Mouse (Mus musculus) E14TG2a.4 (cell line): ENCODE results near the gene Aco1.
A peak's percentile ranks its signal among the peaks of the same experiment; 100 is the strongest.

Experiments used
- H3K27me3 ChIP-seq: 2 replicates; pipeline ENCODE4 v1.6.1; 2014; ENCODE audit warnings: low read length, control low read depth; ENCODE audit not compliant: insufficient read depth
- H3K36me3 ChIP-seq: 2 replicates; pipeline ENCODE4 v1.6.1; 2014; ENCODE audit warnings: low read length, control low read depth; ENCODE audit not compliant: insufficient read depth
- H3K4me1 ChIP-seq: replicated peaks from 2 replicates; pipeline ENCODE4 v1.6.1; 2014; ENCODE audit warnings: low read depth, low read length, control low read depth
- H3K4me3 ChIP-seq: replicated peaks from 2 replicates; pipeline ENCODE4 v1.5.1; 2014; ENCODE audit warnings: mild to moderate bottlenecking, low read length
- H3K9me3 ChIP-seq: 2 replicates; pipeline ENCODE4 v1.6.1; 2014; ENCODE audit warnings: low read length, control low read depth
- CTCF ChIP-seq: conservative IDR thresholded peaks from 2 replicates; pipeline ENCODE4 v1.5.1; 2014; ENCODE audit warnings: low read length
- NANOG ChIP-seq: IDR thresholded peaks from 2 replicates; pipeline ENCODE4 v1.6.1; 2014; ENCODE audit warnings: borderline replicate concordance, low read length, mixed read lengths
- POU5F1 ChIP-seq: IDR thresholded peaks from 2 replicates; pipeline ENCODE4 v1.6.1; 2014; ENCODE audit warnings: low read length, borderline replicate concordance

Gene Aco1

DNA sequence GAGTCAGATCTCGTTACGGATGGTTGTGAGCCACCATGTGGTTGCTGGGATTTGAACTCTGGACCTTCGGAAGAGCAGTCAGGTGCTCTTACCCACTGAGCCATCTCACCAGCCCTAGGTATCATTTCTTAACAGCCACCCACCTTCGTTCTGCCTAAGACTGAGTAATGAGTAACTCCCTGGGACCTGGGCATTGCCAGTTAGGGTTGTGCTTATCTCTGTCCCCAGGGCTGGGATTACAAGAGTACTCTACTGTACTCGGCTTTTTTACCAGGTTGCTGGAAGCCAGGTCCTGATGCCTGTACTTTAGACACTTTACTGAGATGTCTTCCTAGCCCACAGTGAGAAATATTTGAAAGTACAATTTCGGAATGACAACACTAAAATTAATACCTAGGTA lies 69.3 kb downstream of the Aco1 start:
- Histone ChIP-seq H3K27me3 (no peaks in the 10 kb centered on the region), H3K9me3 (no peaks in the 10 kb centered on the region), H3K36me3 (peaks cover 91% of the 10 kb centered on the region), H3K4me3 (no peak overlapping the region), H3K4me1 (no peaks in the 10 kb centered on the region; the same call in 1 of the 2 replicates)
- no peak for TF ChIP-seq POU5F1
- no peak for TF ChIP-seq CTCF
- no peak for TF ChIP-seq NANOG

DNA sequence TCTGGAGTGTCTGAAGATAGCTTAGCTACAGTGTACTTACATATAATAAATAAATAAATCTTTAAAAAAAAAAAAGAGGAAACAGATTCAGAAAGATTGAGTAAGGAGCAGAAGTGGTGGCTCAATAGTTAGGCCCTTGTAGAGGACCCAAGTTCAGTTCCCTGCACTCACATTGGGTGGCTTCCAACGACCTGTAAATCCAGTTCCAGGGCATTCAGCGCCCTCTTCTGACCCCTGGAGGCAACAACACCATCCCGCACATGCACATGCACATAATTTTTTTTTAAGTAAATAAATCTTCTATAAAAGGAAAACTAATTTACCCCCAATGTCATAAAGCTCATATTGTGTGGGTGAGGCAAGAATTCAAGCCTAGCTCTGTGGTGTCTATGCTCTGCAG lies 75.0 kb downstream of the Aco1 start:
- no peak overlapping the region for H3K4me3 ChIP-seq
- peaks cover 11% of the 10 kb centered on the region for H3K9me3 ChIP-seq
- TF ChIP-seq CTCF (peak; percentile 48), NANOG (no peak)
- H3K36me3 ChIP-seq = peaks cover 62% of the 10 kb centered on the region
- peaks cover 45% of the 10 kb centered on the region for H3K4me1 ChIP-seq
- H3K27me3 ChIP-seq = no peaks in the 10 kb centered on the region

DNA sequence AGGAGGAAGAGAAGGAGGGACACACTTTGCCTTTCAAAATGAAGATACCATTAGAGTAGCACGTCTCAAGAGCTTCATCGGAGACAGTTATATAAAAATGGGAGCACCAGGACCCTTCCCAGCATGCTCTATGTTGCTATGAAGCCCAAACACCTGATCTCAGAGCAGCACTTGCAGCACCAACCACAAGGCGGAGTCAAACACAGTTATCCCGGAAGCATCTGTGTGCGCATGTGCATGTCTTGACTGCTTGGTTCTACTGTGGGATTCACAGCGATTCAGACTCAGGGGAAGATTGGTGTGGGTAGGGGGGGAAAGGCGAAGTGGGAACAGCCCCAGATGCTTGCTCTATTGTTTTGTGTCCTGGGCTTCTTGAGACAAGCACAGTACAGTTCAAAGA lies 75.5 kb downstream of the Aco1 start:
- Histone ChIP-seq H3K27me3 (no peaks in the 10 kb centered on the region), H3K9me3 (peaks cover 11% of the 10 kb centered on the region), H3K36me3 (peaks cover 60% of the 10 kb centered on the region), H3K4me3 (peak overlapping the region; percentile 74; the same call in 1 of the 2 replicates), H3K4me1 (peaks cover 47% of the 10 kb centered on the region)
- peak; percentile 28; the same call in 1 of the 2 replicates for TF ChIP-seq CTCF
- TF ChIP-seq POU5F1 = no peak
- no peak for TF ChIP-seq NANOG

DNA sequence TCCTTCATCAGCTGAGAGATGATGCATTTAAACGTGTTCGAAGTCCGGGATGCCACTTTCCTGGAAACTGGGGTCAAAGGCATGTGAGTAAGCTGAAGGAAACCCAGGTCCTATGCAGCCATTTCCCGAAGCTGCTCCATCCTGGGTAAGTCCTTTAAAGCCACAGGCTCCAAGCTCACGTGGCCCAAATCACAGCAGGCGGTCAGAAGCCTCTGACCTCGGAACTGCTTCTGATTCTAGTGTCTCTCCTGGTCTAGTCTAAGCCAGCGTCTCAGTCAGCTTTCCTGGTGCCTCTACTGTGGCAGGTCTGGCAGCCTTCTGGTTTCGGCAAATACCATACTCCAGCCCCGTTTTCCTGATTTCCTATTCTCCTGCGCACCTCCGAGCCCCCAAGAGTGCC lies 77.6 kb downstream of the Aco1 start:
- Histone ChIP-seq H3K4me3 (peak overlapping the region; percentile 74), H3K4me1 (peaks cover 59% of the 10 kb centered on the region), H3K9me3 (peaks cover 11% of the 10 kb centered on the region), H3K36me3 (peaks cover 58% of the 10 kb centered on the region), H3K27me3 (no peaks in the 10 kb centered on the region)
- TF ChIP-seq POU5F1 (no peak), NANOG (no peak), CTCF (no peak)

DNA sequence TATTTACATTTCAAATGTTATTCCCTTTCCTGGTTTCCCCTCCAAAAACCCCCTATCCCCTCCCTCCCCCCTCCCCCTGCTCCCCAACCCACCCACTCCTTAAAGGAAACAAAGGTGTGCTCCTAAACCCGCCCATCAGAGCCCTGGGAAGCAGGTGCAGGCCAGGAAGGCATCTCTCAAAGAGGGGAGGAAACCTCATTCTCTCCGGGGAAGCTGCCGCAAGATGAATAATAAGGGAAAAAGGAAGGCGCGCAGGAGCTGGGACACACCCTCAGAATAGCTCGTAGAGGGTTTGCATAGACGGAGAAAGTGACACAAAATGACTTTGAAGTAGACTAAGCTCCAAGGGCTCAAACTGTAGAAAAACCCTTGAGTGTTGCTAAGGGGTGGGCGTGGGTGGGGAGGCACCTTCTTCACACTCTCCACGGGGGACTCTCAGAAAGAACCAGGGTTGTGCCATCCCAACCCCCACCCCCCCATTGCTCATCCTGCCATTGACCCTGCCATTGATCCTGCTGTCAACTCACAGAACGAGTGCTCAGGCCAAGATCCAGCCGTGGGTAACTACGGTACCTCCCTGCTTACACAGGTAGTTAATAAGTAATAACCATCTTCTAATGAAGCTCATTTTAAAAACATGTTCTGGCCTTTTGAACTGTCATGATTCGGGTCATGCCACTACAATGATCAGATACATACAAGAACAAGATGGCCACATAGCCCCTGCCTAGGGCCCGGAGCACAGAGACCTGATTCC lies 78.3 kb downstream of the Aco1 start:
- Histone ChIP-seq H3K4me1 (peaks cover 67% of the 10 kb centered on the region), H3K36me3 (peaks cover 55% of the 10 kb centered on the region), H3K27me3 (no peaks in the 10 kb centered on the region), H3K4me3 (peak overlapping the region; percentile 74), H3K9me3 (peaks cover 11% of the 10 kb centered on the region)
- no peak for TF ChIP-seq POU5F1
- no peak for TF ChIP-seq NANOG
- TF ChIP-seq CTCF = no peak

DNA sequence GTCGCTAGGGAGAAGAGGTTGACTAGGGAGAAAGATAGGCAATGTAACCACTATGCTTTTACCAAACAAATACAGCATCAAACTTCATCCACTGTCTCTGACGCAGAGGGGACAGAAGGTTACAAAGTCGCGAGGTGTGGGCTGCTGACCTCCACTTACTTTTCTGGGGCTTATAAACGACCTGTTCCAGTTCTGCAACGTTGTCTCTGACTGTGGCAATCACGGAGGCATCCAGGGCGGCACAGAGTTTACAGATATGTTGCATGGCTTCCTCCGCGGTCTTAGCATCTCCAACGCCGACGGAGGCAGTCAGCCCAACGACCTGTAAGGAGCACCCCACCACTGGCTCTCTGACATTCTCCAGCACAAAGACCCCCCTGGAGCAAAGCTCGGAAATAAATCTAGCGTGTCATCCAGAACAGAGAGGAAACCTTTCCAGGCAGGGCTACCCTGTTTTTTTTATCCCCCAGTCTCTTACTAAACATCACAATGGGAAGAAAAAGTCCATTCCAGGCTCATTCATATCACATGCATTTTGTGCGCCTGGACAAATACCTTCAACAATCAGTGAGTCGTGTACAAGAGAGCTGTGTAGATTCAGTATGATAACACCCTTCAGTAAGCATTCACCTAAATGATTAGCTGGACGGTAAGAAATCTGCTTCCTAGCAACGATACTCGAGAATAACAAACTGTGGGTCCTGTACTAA lies 79.2 kb downstream of the Aco1 start:
- Histone ChIP-seq H3K4me1 (peaks cover 75% of the 10 kb centered on the region), H3K27me3 (no peaks in the 10 kb centered on the region), H3K4me3 (peak overlapping the region; percentile 53), H3K9me3 (peaks cover 11% of the 10 kb centered on the region), H3K36me3 (peaks cover 47% of the 10 kb centered on the region)
- TF ChIP-seq POU5F1 (no peak), NANOG (no peak), CTCF (no peak)

DNA sequence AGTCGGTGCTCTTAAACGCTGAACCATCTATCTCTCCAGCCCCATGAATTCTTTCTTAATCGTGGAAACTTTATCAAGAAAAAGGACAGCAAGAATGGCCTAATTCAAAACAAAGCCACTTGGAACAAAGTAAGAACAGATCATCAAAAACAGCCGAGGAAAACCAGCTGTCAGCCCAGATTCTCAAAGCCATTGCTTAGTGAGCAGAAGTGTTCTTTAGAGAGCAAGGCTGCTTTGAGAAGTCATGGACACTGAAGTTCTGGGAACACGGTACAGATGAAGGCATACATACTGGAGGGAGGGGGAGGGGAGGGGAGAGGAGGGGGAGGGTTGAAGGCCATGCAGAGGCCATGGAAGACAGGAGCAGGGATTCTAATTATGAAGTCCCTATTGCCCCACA lies 83.2 kb downstream of the Aco1 start:
- Histone ChIP-seq H3K27me3 (no peaks in the 10 kb centered on the region), H3K36me3 (peaks cover 22% of the 10 kb centered on the region), H3K4me3 (no peak overlapping the region), H3K4me1 (peaks cover 86% of the 10 kb centered on the region), H3K9me3 (no peaks in the 10 kb centered on the region)
- TF ChIP-seq POU5F1 (no peak), CTCF (no peak), NANOG (no peak)

DNA sequence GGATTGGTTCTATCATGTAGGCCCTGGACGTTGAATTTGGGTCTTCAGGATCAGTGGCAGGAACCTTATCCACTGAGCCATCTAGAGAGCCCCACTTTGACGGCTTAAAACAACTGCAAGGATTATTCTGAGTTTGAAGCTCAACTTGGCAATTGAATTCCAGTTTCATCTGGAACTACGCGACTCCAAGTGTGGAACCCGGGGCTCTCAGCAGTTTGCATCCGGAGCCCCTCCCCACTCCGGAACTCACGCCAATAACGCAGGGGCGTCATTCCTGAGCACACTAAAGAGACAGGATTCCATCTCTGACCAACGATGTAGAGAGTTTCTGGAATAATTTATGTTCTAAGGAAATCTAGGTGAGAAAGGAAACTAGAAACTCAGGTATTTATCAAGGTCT lies 84.2 kb downstream of the Aco1 start:
- TF ChIP-seq POU5F1 (no peak), CTCF (no peak), NANOG (0 out of 2 replicates have a peak, but pooled peaks have one; percentile 5)

DNA sequence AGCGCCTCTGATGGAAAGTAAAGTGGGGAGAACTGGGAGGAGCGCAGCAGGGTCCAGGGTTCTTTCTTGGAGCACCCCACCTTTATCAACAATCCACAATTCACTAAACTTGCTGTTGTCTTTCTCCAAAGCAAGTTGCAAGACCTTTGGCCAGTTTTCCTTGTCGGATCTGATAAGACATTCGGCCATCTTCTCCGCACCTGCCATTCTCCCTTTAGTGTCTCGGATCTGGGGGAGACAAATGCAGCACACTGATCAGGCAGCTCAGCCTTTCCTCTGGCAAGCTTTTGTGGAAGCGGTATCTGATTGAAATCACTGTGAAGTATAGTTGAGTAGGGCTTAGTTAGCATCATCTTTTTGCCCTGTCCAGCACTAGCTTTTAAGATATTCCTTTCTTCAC lies 85.0 kb downstream of the Aco1 start:
- H3K36me3 ChIP-seq = peaks cover 21% of the 10 kb centered on the region
- H3K4me3 ChIP-seq = peak overlapping the region; percentile 55
- no peak for TF ChIP-seq CTCF
- TF ChIP-seq NANOG = no peak
- TF ChIP-seq POU5F1 = no peak
- no peaks in the 10 kb centered on the region for H3K9me3 ChIP-seq
- H3K27me3 ChIP-seq = no peaks in the 10 kb centered on the region
- H3K4me1 ChIP-seq = peaks cover 79% of the 10 kb centered on the region

More for the DNA sequence above, 84.2 kb downstream of the Aco1 start:
- no peaks in the 10 kb centered on the region for H3K27me3 ChIP-seq
- no peaks in the 10 kb centered on the region for H3K9me3 ChIP-seq
- H3K36me3 ChIP-seq = peaks cover 22% of the 10 kb centered on the region
- peak overlapping the region; percentile 55 for H3K4me3 ChIP-seq
- peaks cover 80% of the 10 kb centered on the region for H3K4me1 ChIP-seq
